Mouse (Mus musculus) natural killer cell, adult 2 months (primary cell): ENCODE data around the gene Adgrl3.

Experiments
- DNase-seq, 2 experiments: peaks; one replicate each; pipeline ENCODE4 v3.0.0; 2022; ENCODE audit warnings: low spot score in 2 of 2

Adgrl3 gene

GRCm38 (mm10) chr5:81076377-81076776, 56.4 kb downstream of the Adgrl3 start:
- DNase-seq: no peak

DNA sequence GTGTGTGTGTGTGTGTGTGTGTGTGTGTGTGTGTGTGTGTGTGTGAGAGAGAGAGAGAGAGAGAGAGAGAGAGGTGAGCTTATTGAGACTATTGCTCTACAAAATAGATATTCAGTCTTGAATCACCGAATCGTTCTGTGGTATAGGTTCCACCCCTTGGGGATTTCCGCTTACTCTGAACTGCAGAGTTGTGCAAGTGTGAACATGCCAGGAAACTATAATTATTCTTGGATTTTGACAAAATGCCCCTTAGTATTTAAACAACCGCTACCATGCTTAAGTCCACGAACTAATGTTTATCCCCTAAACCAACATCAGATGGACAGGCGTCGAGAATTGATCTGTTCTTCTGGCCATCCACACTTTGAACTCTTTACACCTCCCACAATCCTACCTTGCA, 57.1 kb downstream of the Adgrl3 start:
- DNase-seq: no peak

DNA sequence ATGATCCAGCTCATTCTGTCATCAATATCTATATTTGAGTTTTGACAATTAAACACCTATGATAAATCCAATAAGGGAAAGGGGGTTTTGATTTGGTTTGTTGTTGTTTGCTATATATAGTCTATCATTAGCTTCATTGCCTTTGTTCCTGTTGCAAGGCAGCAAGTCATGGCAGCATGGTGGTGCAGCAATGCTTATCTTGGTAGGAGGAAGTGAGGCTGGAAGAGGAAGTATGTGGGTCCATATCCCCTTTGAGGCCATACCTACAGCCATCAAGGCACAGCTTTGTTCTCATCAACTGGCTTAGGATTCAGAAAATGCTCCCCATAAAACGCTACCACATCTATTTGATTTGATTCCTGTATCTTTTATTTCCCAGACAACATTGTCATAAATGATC, 58.1 kb downstream of the Adgrl3 start:
- DNase-seq: no peak

DNA sequence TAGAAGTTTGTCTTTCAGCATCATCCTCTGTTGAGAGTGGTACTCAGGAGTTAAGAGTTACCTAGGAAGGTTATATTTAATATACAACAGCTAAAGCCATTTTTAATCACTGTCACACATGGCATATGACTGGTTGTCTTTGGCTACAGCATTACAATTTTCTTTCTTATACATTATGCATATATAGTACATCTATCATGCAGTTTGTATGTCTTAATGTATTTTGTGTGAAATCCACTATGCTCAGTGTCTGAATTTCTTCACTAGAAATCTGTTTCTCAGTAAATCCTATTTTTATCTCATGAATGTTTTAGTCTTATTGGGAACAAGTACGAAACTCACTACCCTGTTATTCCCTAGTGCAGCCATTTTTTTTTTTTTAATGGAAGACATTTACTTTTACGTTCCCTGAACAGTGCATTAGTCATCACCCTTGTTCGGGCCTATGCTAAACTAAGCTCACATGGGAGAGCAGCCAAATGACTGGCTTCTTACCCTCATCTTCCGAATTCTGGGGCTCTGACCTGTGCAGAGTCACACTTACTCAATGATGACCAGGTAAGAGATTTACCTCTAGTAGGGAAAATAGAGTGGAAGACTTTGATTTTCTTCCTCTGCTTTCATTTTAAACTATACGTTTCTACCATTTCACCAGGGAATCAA, 63.9 kb downstream of the Adgrl3 start:
- no peak for DNase-seq

DNA sequence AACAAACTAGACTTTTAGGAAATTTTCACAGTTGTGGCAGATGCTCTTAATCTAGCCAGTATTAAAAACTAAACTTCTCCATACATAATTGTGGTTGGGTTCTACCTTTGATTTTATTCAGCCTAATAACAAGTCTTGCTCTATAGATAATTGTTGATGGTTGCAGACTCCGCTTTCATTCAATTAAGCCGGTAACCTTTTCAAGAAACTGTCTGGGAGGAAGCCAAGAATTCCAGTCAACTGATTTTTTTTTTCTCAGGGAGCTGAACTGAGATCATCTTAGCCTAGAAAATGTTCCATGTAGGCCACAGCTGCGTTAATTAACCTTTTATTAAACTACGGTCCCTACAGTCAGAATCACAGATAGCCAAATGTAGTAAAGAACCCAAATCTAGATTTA, 65.2 kb downstream of the Adgrl3 start:
- DNase-seq: no peak

DNA sequence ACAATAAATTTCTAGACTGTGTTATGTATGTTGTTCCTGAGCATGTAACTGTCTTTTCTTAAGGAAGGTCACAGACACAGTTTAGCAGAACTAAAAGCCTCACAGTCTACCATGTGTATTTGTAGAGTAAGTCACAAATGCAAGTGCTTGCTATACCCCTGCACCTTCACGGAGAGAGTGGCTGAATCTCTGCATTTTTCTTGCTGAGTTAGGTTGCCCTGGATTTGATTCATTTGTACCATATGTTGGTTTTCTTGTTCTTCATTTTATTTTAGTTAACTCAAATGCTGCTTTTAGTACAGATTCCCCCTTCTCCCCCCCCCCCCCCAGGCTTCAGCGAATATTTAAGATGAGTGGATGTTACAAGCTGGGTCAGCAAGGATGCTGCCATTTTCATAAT, 68.7 kb downstream of the Adgrl3 start:
- DNase-seq: no peak

GRCm38 (mm10) chr5:81094618-81095017, 74.7 kb downstream of the Adgrl3 start:
- no peak for DNase-seq

- no peak for DNase-seq
These were observed 77.2 kb downstream of the Adgrl3 start for GRCm38 (mm10) chr5:81097131-81097530.

GRCm38 (mm10) chr5:81107431-81107830, 87.5 kb downstream of the Adgrl3 start:
- no peak for DNase-seq

DNA sequence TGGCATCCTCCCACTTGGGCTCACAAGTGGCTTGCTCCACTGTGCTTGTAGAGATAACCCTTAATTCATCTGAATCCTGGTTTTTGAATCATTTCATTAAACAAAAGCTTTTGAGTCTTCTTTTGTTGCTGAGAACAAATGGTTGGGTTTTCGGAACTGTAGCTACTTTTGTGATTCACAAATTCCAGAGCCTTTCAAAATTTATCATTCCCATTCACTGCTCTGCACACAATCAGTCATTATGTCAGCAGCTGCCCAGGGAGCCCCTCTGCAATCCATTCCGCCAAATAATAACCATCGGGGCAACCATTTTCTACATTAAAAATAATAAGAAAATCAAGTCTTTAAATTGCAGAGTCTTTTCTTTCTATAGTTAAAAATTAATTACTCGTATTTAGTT, 104.5 kb downstream of the Adgrl3 start:
- no peak for DNase-seq

DNA sequence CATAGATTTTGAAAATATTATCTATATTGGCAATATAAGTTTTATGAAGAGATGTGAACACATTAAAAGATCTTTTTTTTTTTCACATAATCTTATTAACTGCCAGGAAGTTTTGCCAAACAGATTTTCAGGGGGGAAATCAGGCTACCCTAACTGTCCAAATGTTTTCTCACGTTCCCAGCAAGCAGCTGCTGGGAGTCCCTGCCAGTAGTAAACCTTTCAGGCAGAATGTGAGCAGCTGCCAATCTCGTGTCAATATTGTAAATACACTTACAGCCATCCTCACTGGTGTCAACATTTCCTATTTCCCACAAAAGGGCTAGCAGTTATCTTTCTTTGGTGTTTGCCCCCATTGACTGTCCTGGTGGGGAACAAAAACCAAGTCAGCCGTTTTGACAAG, 107.7 kb downstream of the Adgrl3 start:
- DNase-seq: no peak

- DNase-seq: no peak
These were observed 116.5 kb downstream of the Adgrl3 start for GRCm38 (mm10) chr5:81136394-81136793.

GRCm38 (mm10) chr5:81155791-81156190, 135.9 kb downstream of the Adgrl3 start:
- no peak for DNase-seq

GRCm38 (mm10) chr5:81156281-81156680, 136.3 kb downstream of the Adgrl3 start:
- no peak for DNase-seq

DNA sequence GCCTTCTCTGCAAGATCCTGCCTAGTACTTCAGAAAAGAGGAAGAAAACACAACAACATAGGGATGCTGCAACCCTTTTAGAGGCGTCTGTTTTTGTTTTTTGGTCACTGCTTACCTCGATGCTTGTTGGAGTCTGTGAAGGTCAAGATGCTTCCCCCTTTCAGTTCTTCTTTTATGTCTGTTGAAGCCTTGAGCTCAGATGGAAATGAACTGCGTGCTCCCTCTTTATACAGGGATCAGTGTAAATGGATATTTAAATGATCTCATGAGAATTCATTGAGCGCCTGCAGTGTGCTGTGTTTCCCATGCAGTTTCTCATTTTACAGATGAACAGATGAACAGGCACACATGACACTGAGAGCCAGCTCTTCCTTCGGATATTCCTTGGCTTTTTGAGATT, 136.9 kb downstream of the Adgrl3 start:
- no peak for DNase-seq

DNA sequence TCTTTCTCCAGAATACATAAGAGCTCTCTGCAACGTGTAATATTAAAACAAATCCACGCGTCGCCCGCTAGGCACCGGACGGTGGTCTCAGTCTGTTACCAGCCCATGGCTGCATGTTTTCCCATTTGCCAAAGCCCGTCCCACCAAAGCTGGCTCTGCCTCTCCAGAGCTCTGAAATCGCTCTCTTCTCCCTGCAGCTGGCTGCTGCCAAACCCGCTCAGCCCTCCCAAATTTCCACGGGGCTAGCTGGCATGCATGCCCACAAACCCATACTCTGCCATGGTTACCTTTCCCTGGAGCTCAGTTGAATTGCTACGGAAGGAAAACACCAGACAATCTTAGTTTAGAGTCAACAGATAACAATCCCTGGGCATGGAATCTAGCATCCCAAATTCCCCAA, 139.1 kb downstream of the Adgrl3 start:
- DNase-seq: no peak

- no peak for DNase-seq
These were observed 140.5 kb downstream of the Adgrl3 start for GRCm38 (mm10) chr5:81160431-81160830.

DNA sequence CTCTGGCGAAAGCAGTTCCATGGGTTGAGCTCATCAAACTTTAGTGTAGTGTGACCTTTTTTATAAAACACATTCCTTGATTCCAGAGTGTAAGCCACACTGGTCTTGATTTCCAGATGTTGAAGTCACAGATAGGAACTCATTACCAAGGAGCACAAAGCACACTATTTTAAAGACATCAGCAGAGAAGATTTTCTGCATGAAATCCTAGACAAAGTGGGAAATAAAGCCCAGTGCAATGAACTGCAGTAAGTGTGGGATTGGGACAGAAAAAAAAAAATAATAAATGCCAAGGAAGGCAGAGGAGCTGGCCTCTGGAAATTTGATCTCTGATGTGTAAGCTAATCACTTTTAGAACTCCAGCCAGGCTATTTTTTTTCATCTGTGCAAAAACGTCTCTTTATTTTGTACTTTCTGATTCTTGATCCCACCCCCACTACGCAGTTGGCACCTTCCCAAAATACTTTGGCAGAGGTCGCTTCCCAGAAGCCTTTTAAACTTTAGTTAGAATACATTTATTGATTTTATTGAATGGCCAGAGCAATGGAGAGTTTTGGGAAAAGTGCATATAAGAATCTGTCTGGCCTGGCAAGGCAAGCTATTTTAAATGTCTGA, 169.0 kb downstream of the Adgrl3 start:
- DNase-seq: no peak

DNA sequence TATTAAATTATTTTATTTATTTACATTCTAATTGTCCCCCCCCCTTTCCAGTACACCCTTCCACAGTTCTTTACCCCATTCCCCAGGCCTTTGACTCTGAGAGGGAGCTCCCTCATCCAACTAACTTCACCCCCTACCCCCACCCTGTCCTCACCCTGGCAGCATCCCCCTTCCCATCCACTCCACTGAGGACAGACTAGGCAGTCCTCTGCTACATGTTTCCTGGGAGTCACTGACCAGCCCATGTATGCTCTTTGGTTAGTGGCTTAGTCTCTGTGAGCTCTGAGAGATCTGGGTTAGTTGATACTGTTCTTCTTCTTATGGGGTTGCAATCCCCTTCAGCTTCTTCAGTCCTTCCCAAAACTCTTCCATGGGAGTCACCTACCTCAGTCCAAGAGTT, 180.4 kb downstream of the Adgrl3 start:
- no peak for DNase-seq

DNA sequence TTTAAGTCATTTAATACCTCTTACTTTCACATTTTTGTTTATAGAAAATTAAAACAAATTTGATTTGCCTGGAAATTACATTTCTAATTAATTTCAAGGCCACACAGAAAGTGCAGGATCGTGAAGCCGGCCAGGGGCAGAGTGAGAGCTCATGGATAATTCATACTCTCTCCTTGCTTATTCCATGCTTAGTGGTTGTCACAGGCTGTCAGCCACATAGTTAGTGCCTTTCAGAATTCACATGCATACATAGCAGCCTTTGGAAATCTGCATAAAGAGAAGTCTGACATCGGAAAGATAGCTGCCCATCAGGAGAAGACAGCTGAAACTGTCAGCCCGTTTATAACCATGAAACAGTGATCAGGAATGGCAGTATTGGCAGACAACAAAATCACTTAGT, 181.9 kb downstream of the Adgrl3 start:
- DNase-seq: no peak

DNA sequence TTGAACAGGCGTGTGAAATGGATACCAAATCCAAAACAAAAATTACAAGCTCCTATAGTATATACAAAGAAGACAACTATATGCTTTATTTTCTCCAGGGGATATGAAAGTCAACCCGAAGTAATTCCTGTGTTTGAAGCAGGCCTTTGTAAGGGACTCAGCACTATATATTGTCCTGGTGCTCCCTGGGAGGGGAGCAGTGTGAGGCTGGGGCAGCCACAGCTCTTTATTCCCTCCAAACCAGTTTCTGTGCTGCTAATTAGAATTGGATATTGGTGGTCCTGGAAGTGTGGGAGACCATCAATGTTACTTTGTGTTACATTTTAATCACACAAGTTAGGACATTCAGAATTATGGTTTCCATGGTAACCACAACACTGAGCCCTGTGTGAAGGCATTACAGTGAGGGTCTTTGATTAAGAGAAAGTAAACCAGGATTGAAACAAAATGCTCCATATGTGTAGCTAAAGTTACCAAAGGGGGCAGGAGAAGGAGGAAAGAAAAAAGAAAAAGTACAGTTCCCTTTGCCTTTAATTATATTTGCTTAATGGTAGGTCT, 198.6 kb downstream of the Adgrl3 start:
- DNase-seq: no peak

GRCm38 (mm10) chr5:81224465-81224864, 204.5 kb downstream of the Adgrl3 start:
- DNase-seq: no peak

- no peak for DNase-seq
These were observed 205.5 kb downstream of the Adgrl3 start for GRCm38 (mm10) chr5:81225486-81225885.

- no peak for DNase-seq
These were observed 207.3 kb downstream of the Adgrl3 start for GRCm38 (mm10) chr5:81227256-81227655.
